Mouse (Mus musculus) limb, embryonic 14.5 days (tissue): ENCODE data around the gene Slc37a1. TPM values are rescaled to one million over a fixed set of nuclear protein-coding genes. Genes with fewer than 3 reads are reported as not detected.

Source experiments
- ATAC-seq: fragments of 200-750 bp; cut with Nextera tagmentation; 2 replicates; pipeline ENCODE4 v1.8.0; 2017; ENCODE audit warnings: low read depth, moderate number of reproducible peaks, moderate TSS enrichment; ENCODE audit not compliant: low FRiP score
- DNase-seq: peaks from one replicate; pipeline ENCODE4 v3.0.0-alpha.2; 2015; ENCODE audit warnings: low spot score
- H3K27ac ChIP-seq: fragments of 300-500 bp; sonication (generic); replicated peaks from 2 replicates; pipeline ENCODE4 v1.5.1; 2014; ENCODE audit warnings: low read depth, mild to moderate bottlenecking, low read length, moderate library complexity, mixed read lengths
- H3K27me3 ChIP-seq: fragments of 300-500 bp; sonication (generic); 2 replicates; pipeline ENCODE4 v1.6.1; 2014; ENCODE audit warnings: low read length, mixed read lengths; ENCODE audit not compliant: control insufficient read depth, insufficient read depth
- H3K36me3 ChIP-seq: fragments of 300-500 bp; sonication (generic); 2 replicates; pipeline ENCODE4 v1.6.1; 2014; ENCODE audit warnings: mild to moderate bottlenecking, low read length, moderate library complexity, mixed read lengths; ENCODE audit not compliant: control insufficient read depth, insufficient read depth
- H3K4me1 ChIP-seq: fragments of 300-500 bp; sonication (generic); 2 replicates; pipeline ENCODE4 v1.6.1; 2014; ENCODE audit warnings: antibody characterized with exemption, low read length, mixed read lengths; ENCODE audit not compliant: control insufficient read depth, insufficient read depth
- H3K4me2 ChIP-seq: fragments of 300-500 bp; sonication (generic); replicated peaks from 2 replicates; pipeline ENCODE4 v1.6.1; 2014; ENCODE audit warnings: low read depth, mild to moderate bottlenecking, low read length, moderate library complexity; ENCODE audit not compliant: severe bottlenecking
- H3K4me3 ChIP-seq: fragments of 300-500 bp; sonication (generic); replicated peaks from 2 replicates; pipeline ENCODE4 v1.5.1; 2014; ENCODE audit warnings: low read length
- H3K9ac ChIP-seq: fragments of 300-500 bp; sonication (generic); 2 replicates; pipeline ENCODE4 v1.6.1; 2014; ENCODE audit warnings: mild to moderate bottlenecking, low read depth, low read length, moderate library complexity; ENCODE audit not compliant: severe bottlenecking
- H3K9me3 ChIP-seq: fragments of 300-500 bp; sonication (generic); 2 replicates; pipeline ENCODE4 v1.6.1; 2016; ENCODE audit warnings: low read length; ENCODE audit not compliant: control insufficient read depth
- POLR2A ChIP-seq: fragments of 200-500 bp; IDR thresholded peaks from 2 replicates; pipeline ENCODE4 v1.8.0; 2012; ENCODE audit warnings: inconsistent platforms, mild to moderate bottlenecking, moderate library complexity, borderline replicate concordance; ENCODE audit not compliant: insufficient read depth, insufficient read length; ENCODE audit errors: extremely low read depth
- WGBS: fragments of 180-500 bp; shearing (Covaris S2); extraction: QIAGEN DNeasy Blood & Tissue Kit; methylation state at CpG from one replicate; pipeline ENCODE4 v1.1.7; 2014; 5-methylcytosine and 5-hydroxymethylcytosine counted together
- polyA plus RNA-seq, 2 experiments: library from polyadenylated mRNA; depleted of rRNA in 1 of 2; stranded (reverse) in 1 of 2; unstranded in 1 of 2; fragments of >200 nt; fragmentation: Nextera tagmentation in 1 of 2; extraction: Ambion mirVana in 1 of 2; gene quantifications; 2 replicates each; pipeline versions ENCODE4 v1.2.1 to v1.2.3; 2012 to 2014

Gene Slc37a1
- polyA plus RNA-seq, 2 experiments = 1.6 to 2.4 TPM

- no peaks in the 10 kb centered on the region for H3K9me3 ChIP-seq
- ATAC-seq (no peak), DNase-seq (no peak)
- H3K4me2 ChIP-seq = no peak overlapping the region
- 74% methylated on average over 5 of the region's 7 CpGs for WGBS
- no peak overlapping the region for H3K27ac ChIP-seq
- H3K4me1 ChIP-seq = no peaks in the 10 kb centered on the region
- no peaks in the 10 kb centered on the region for H3K36me3 ChIP-seq
- H3K27me3 ChIP-seq = no peaks in the 10 kb centered on the region
- TF ChIP-seq POLR2A = no peak
- H3K9ac ChIP-seq = no peak overlapping the region
- no peak overlapping the region for H3K4me3 ChIP-seq
Measured at GRCm38 (mm10) chr17:31271136-31271851, 15.3 kb upstream of the Slc37a1 start.

GRCm38 (mm10) chr17:31272416-31273165 lies 14.0 kb upstream of the Slc37a1 start:
- Histone ChIP-seq H3K9ac (no peak overlapping the region), H3K27ac (no peak overlapping the region), H3K9me3 (no peaks in the 10 kb centered on the region), H3K4me2 (no peak overlapping the region), H3K4me1 (peaks cover 5% of the 10 kb centered on the region; the same call in 1 of the 2 replicates), H3K27me3 (no peaks in the 10 kb centered on the region), H3K36me3 (no peaks in the 10 kb centered on the region), H3K4me3 (no peak overlapping the region)
- DNase-seq (no peak), ATAC-seq (no peak)
- 90% methylated on average over 9 of the region's 9 CpGs for WGBS
- no peak for TF ChIP-seq POLR2A

DNA sequence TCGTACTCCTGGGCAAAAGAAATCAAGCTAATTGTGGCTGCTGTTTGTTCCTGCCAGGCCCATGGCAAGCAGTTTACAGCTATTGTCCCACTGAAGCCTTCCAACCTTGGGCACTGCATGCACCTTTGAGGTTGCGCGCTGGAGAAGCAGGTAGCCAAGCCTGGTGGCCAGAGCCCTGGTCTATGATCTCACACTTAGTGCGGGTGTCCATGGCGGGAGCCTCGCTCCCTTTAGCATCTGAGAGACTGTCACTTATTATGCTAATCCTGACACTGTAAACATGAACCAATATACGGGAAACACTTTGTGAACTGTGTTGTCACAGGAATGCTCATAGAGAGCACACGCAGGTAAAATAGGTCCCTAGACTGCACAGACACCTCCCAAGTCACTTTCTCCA lies 13.0 kb upstream of the Slc37a1 start:
- H3K36me3 ChIP-seq = no peaks in the 10 kb centered on the region
- H3K27me3 ChIP-seq = no peaks in the 10 kb centered on the region
- no peak for DNase-seq
- no peak for ATAC-seq
- no peak for TF ChIP-seq POLR2A
- no peak overlapping the region for H3K9ac ChIP-seq
- no peaks in the 10 kb centered on the region for H3K9me3 ChIP-seq
- H3K27ac ChIP-seq = no peak overlapping the region
- H3K4me2 ChIP-seq = no peak overlapping the region
- 90% methylated on average over 8 of the region's 8 CpGs for WGBS
- H3K4me3 ChIP-seq = no peak overlapping the region
- peaks cover 5% of the 10 kb centered on the region; the same call in 1 of the 2 replicates for H3K4me1 ChIP-seq

- Histone ChIP-seq H3K9me3 (no peaks in the 10 kb centered on the region), H3K9ac (no peak overlapping the region), H3K36me3 (no peaks in the 10 kb centered on the region), H3K4me1 (peaks cover 5% of the 10 kb centered on the region; the same call in 1 of the 2 replicates), H3K27ac (no peak overlapping the region), H3K4me2 (no peak overlapping the region), H3K4me3 (no peak overlapping the region), H3K27me3 (no peaks in the 10 kb centered on the region)
- TF ChIP-seq POLR2A = no peak
- no peak for ATAC-seq
- 74% methylated on average over 6 of the region's 6 CpGs for WGBS
- DNase-seq = no peak
Measured at GRCm38 (mm10) chr17:31275181-31275580, 11.4 kb upstream of the Slc37a1 start.

DNA sequence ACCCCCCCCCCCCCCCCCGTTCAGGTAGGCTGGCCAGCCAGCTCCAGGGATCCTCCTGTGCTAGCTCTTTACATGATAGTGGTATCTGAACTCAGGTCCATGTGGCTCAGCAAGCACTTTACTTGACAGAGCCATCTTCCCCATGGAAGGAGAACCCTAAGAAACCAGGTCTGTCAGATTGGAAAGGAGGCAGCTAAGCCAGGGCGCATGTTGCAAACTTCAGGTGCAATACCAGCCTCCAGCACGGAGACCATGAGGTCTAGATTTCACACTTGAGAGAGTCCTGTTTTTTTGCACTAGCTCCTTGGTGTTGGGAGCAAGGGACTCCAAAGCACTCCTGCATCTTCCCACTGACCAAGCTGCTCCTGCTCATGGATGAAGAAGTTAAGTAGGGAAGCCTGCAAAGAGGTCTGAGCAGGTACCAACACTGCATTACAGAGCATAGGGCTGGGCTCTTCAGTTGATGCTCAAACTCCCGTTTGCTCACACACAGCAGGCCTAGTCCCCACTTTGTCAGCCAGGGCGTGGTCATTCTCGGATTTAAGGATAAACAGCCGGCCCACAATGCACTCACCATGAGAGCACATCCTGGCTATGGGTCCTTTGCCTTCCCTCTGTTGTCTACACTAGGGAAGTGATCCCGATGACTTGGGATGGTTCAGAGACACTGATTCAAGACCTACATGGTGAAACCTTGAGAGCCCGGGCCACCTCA lies 10.2 kb upstream of the Slc37a1 start:
- Histone ChIP-seq H3K36me3 (no peaks in the 10 kb centered on the region), H3K4me3 (peak overlapping the region; percentile 47), H3K9me3 (no peaks in the 10 kb centered on the region), H3K27ac (no peak overlapping the region), H3K4me2 (peak overlapping the region; percentile 83), H3K4me1 (peaks cover 5% of the 10 kb centered on the region; the same call in 1 of the 2 replicates), H3K27me3 (no peaks in the 10 kb centered on the region), H3K9ac (peak overlapping the region; percentile 41; the same call in 1 of the 2 replicates)
- TF ChIP-seq POLR2A = no peak
- ATAC-seq (no peak), DNase-seq (no peak)
- 22% methylated on average over 8 of the region's 9 CpGs for WGBS
